Mouse (Mus musculus): ENCODE measurements around the gene Enah. TPM values are rescaled to one million over a fixed set of nuclear protein-coding genes. Genes with fewer than 3 reads are reported as not detected.

Gene Enah
- polyA plus RNA-seq (2016; fragmentation: Nextera tagmentation; extraction: Ambion mirVana), result 22.7 and 24.4 TPM in 2 replicates

DNA sequence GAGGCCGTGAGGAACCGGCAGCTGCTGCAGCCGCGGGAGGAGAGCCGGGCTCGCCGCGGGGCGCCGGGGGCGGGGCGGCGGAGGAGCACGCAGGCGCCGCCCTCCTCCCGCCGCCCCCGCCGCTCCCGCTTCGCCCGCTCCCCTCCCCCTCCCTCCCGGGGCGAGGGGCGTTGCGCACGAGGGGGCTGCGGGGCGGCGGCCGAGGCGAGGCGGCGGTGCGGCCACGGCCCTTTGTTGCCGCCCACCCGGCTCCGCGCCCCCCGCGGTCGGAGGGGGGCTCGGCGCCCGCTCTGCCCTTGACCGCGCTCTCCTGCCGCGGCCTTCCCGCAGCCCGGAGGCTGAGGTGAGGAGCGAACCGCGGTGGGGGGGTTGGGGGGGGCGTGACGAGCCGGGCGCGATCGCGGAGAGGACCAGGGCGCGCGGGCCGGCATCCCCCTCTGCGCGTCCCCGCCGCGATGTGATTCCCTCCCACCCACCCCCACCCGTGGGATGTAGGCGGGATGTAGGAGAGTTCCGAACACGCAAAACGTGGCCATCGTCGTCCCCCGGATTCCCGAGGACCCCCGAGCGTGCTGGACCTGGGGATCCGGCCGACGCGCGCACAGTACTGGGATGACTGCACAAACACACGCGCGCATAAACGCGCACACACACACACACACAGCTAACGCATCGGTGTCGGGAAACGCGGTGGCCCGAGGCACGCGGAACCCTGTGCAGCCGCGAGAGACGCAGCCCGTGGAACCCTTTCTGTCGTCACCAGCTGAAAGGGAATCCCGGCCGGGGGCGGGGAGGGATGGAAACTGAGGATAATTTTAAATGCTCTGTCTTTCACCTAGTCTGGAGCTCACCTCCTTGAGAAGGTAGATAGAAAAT, at the start of gene Enah:
TSS of gene Enah (minus strand) at position 65 of the 876 bp plus-strand sequence.
- Histone ChIP-seq H3K4me2 (peak within 1 kb of the TSS; percentile 76), H3K27ac (ENCODE audit: poor library complexity, severe bottlenecking) (peak within 1 kb of the TSS; percentile 97), H3K9ac (peak within 1 kb of the TSS; percentile 98), H3K4me1 (replicated peaks) (peaks cover 22% of the 10 kb centered on the region), H3K36me3 (peaks cover 5% of the 10 kb centered on the region), H3K4me3 (peak within 1 kb of the TSS; percentile 89), H3K9me3 (replicated peaks) (no peaks in the 10 kb centered on the region), H3K27me3 (replicated peaks) (no peaks in the 10 kb centered on the region)
- 3% methylated on average over 65 of the region's 109 CpGs for WGBS
- peak; percentile 81 for ATAC-seq (ENCODE audit: insufficient number of reproducible peaks, low FRiP score)

DNA sequence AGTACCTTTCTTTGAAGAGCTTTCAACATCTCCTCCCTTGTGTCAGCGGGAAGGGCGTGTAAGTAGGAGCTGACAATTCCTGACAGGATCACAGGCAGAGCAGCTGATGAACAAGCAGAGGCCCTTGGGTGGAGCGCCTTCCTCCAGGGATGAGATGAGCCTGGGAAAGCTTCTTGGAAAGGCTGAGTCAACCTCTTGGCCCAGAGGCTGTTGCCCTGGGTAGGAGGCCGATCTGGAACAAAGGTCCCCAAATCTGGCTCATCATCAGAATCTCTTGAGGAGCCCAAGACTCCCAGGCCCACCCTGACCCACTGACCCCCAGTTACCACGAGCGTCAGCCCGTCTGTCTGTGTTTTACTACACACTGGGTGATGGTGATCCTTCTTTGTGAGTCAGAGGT, 48.3 kb upstream of the Enah start:
- Histone ChIP-seq H3K9ac (no peak overlapping the region), H3K4me2 (no peak overlapping the region), H3K27me3 (replicated peaks) (no peaks in the 10 kb centered on the region), H3K9me3 (replicated peaks) (no peaks in the 10 kb centered on the region), H3K4me3 (no peak overlapping the region), H3K36me3 (no peaks in the 10 kb centered on the region), H3K4me1 (replicated peaks) (0 out of 2 replicates have a peak, but pooled peaks cover 6% of the 10 kb centered on the region), H3K27ac (ENCODE audit: poor library complexity, severe bottlenecking) (no peak overlapping the region)
- no peak for ATAC-seq (ENCODE audit: insufficient number of reproducible peaks, low FRiP score)
- WGBS, result 46% methylated on average over 7 of the region's 7 CpGs

DNA sequence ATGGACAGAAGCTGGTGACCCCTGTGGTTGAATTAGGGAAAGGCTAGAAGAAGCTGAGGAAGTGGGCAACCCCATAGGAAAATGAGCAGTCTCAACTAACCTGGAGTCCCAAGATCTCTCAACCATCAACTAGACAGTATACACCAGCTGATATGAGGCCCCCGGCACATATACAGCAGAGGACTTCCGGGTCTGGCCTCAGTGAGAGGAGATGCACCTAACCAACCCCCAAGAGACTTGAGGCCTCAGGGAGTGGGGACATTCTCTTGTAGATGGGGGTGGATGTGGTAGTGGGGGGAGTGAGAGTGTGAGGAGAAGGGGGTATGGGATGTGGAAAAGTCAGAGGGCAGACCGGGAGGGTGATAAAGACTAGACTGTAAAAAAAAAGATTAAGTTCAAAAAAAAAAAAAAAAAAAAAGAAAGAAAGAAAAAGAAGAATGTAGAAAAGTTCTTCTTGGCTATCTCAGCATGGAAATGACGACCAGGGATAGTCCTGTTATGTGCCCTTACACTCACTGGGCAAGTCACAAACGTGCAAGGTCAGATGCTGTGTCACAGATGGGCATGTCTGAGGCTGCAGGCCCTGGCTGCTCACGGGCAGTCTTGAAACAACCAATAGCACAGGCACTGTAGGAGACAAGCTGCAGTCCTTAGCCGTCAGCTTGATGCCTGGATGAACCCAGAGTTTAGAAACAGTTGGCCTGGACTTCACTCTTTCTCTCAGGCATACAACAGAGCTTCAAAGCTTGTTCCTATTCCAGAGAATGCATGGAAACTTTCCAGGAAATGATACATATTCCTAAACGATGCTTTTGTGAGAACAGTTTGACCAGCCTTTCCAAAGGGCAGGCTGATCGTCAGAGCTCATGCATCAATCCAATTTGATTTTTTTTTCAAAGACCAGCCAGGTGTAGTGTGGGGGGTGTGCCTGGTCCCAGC, 47.0 kb upstream of the Enah start:
- ATAC-seq (ENCODE audit: insufficient number of reproducible peaks, low FRiP score), result no peak
- Histone ChIP-seq H3K36me3 (no peaks in the 10 kb centered on the region), H3K4me3 (no peak overlapping the region), H3K27me3 (replicated peaks) (no peaks in the 10 kb centered on the region), H3K4me1 (replicated peaks) (0 out of 2 replicates have a peak, but pooled peaks cover 6% of the 10 kb centered on the region), H3K4me2 (no peak overlapping the region), H3K9ac (no peak overlapping the region), H3K27ac (ENCODE audit: poor library complexity, severe bottlenecking) (no peak overlapping the region), H3K9me3 (replicated peaks) (no peaks in the 10 kb centered on the region)
- WGBS, result 60% methylated on average over 9 of the region's 9 CpGs

DNA sequence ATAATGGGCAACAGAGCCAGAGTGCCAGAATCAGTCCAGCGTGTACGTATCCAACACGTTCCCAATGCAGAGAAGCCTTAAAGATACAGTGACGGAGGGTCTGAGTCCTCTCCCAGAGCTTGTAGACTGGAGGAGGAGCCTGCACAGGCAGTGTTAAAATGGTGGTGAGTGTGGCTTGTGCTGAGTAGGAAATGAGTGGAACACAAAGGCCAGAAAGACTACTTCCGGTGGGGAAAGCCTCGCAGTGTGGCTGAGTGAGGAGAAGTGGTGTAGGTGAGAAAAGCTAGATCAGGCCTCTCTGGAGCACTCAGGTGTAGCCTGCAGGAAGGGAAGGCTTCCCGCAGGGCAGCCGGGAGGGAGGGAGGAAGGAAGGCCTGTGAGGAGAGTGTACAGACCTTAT, 43.9 kb upstream of the Enah start:
- Histone ChIP-seq H3K27me3 (replicated peaks) (no peaks in the 10 kb centered on the region), H3K4me3 (no peak overlapping the region), H3K9ac (no peak overlapping the region), H3K4me1 (replicated peaks) (0 out of 2 replicates have a peak, but pooled peaks cover 10% of the 10 kb centered on the region), H3K27ac (ENCODE audit: poor library complexity, severe bottlenecking) (no peak overlapping the region), H3K36me3 (no peaks in the 10 kb centered on the region), H3K4me2 (no peak overlapping the region), H3K9me3 (replicated peaks) (no peaks in the 10 kb centered on the region)
- ATAC-seq (ENCODE audit: insufficient number of reproducible peaks, low FRiP score), result no peak
- WGBS, result 50% methylated on average over 8 of the region's 8 CpGs

DNA sequence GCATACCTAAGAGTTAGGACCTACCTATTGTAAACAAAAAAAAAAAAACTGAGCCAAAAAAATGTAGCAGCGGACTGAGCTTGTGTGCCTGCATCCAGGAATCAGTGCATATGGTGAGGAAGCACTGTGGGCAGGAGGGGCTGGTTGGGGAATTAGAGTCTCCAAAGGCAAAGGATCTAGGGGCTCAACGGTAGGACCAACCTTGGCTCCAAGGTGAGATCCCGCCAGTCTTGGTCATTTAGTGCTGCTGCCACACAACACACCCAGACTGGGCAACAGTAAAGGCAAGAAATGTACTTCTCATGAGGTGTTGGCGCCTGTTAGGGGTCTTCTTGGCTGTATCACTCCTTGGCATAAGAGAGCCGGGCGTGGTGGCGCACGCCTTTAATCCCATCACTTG, 43.0 kb upstream of the Enah start:
- Histone ChIP-seq H3K4me1 (replicated peaks) (peaks cover 7% of the 10 kb centered on the region; the same call in 1 of the 2 replicates), H3K9me3 (replicated peaks) (no peaks in the 10 kb centered on the region), H3K36me3 (no peaks in the 10 kb centered on the region), H3K4me2 (no peak overlapping the region), H3K4me3 (no peak overlapping the region), H3K27ac (ENCODE audit: poor library complexity, severe bottlenecking) (no peak overlapping the region), H3K9ac (no peak overlapping the region), H3K27me3 (replicated peaks) (no peaks in the 10 kb centered on the region)
- 93% methylated on average over 8 of the region's 8 CpGs for WGBS
- no peak for ATAC-seq (ENCODE audit: insufficient number of reproducible peaks, low FRiP score)

DNA sequence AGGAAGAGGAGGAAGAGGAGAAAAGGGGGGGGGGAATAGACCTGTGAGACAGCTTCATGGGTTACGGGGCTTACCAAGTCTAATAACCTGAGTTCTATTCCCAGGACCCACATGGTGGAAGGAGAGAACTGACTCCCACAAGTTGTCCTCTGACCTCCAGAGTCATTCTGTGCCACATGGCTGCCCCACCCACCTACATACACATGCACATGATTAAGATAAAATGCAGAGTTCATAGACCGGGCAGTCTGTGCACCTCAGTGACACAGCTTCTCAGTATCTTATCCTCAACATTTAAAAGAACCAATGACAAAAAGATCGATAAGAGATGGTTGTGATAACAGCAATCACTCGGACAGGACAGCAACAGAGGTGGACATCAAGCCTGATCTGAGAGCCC, 41.4 kb upstream of the Enah start:
- no peak for ATAC-seq (ENCODE audit: insufficient number of reproducible peaks, low FRiP score)
- Histone ChIP-seq H3K4me2 (no peak overlapping the region), H3K36me3 (no peaks in the 10 kb centered on the region), H3K9ac (no peak overlapping the region), H3K27me3 (replicated peaks) (no peaks in the 10 kb centered on the region), H3K27ac (ENCODE audit: poor library complexity, severe bottlenecking) (no peak overlapping the region), H3K4me3 (no peak overlapping the region), H3K9me3 (replicated peaks) (no peaks in the 10 kb centered on the region), H3K4me1 (replicated peaks) (peaks cover 14% of the 10 kb centered on the region; the same call in 1 of the 2 replicates)
- WGBS, result 65% methylated on average over 4 of the region's 4 CpGs

DNA sequence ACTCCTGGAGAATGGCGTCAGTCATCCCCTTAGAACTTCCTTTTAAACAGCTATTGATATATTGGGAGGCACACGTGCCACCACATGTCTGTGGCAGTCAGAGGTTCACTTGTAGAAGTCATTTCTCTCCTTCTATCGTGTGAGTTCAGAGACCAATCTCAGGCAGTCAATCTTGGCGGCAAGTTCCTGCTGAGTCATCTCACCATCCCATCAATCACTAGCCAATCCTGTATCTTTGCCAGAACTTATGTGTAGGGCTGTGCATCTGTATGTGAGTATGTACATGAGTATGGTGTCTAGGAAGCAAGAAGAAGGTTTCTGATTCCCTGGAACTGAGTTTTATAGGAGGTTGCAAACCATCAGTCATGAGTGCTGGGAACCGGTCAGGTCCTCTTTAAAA, 40.0 kb upstream of the Enah start:
- 79% methylated on average over 5 of the region's 5 CpGs for WGBS
- H3K9ac ChIP-seq, result no peak overlapping the region
- H3K9me3 ChIP-seq (replicated peaks), result no peaks in the 10 kb centered on the region
- H3K27ac ChIP-seq (ENCODE audit: poor library complexity, severe bottlenecking), result no peak overlapping the region
- no peak for ATAC-seq (ENCODE audit: insufficient number of reproducible peaks, low FRiP score)
- peaks cover 24% of the 10 kb centered on the region for H3K4me1 ChIP-seq (replicated peaks)
- no peak overlapping the region for H3K4me3 ChIP-seq
- H3K36me3 ChIP-seq, result no peaks in the 10 kb centered on the region
- H3K27me3 ChIP-seq (replicated peaks), result no peaks in the 10 kb centered on the region
- H3K4me2 ChIP-seq, result no peak overlapping the region

DNA sequence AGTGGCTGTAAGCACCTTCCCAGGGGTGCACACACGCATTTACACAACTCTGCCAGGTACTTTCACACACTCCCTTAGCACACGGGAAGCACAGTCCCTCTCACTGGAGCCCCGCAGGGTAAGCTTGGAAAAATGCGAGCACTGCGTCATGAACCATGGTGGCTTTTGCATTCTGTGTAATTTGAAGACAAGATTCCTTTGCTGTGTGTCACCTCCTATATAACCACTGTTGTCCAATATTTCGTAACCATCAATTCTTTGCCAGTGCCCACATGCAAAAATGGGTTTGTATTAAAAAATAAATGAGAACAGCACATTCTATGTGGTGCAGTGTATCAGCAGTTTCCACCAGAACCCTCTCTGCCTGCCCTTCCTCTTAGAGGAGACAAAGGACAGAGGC, 38.2 kb upstream of the Enah start:
- no peak overlapping the region for H3K4me2 ChIP-seq
- no peak for ATAC-seq (ENCODE audit: insufficient number of reproducible peaks, low FRiP score)
- no peaks in the 10 kb centered on the region for H3K27me3 ChIP-seq (replicated peaks)
- H3K4me3 ChIP-seq, result no peak overlapping the region
- H3K4me1 ChIP-seq (replicated peaks), result peaks cover 24% of the 10 kb centered on the region
- H3K9ac ChIP-seq, result no peak overlapping the region
- H3K9me3 ChIP-seq (replicated peaks), result no peaks in the 10 kb centered on the region
- 75% methylated on average over 6 of the region's 6 CpGs for WGBS
- H3K27ac ChIP-seq (ENCODE audit: poor library complexity, severe bottlenecking), result no peak overlapping the region
- H3K36me3 ChIP-seq, result no peaks in the 10 kb centered on the region

DNA sequence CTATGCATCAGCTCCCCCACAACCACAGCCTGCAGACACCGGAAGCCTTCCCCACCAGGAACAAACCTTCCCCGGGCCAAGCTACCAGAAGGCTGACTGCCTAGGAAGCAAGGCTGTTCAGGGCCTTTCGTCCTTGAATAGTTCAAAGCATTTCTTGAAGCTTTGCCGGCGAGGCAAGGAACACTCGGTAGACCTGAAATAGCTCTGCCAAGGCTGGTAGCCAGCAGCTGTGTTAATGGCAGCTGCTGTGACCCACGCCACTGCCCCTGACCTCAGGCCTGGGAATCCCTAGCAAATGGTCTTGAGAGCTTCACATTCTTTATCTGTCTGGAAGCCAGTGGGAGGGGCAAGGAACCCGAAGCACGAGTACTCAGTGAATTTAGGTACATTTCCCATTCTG, 35.3 kb upstream of the Enah start:
- Histone ChIP-seq H3K4me1 (replicated peaks) (peaks cover 20% of the 10 kb centered on the region), H3K36me3 (no peaks in the 10 kb centered on the region), H3K27ac (ENCODE audit: poor library complexity, severe bottlenecking) (no peak overlapping the region; the same call in 1 of the 2 replicates), H3K9me3 (replicated peaks) (no peaks in the 10 kb centered on the region), H3K4me2 (no peak overlapping the region), H3K27me3 (replicated peaks) (no peaks in the 10 kb centered on the region), H3K4me3 (no peak overlapping the region), H3K9ac (no peak overlapping the region)
- 20% methylated on average over 9 of the region's 9 CpGs for WGBS
- no peak for ATAC-seq (ENCODE audit: insufficient number of reproducible peaks, low FRiP score)

DNA sequence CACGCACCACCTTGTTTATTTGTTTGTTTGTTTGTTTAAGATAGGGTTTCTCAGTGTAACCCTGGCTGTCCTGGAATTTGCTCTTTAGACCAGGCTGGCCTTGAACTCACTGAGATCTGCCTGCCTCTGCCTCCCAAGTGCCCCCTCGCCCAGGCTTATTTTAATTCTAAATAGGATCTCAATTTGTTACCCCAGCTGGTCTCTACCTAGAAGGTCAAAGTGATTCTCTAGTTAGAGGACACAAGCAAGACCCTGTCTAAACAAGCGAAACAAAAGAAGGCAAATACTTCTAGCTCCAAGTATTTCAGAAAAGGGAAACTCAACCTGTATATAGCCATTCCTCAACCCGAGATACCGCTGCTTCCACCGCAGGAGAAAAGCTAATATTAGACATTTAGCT, 34.9 kb upstream of the Enah start:
- Histone ChIP-seq H3K9ac (no peak overlapping the region), H3K4me1 (replicated peaks) (peaks cover 20% of the 10 kb centered on the region), H3K27ac (ENCODE audit: poor library complexity, severe bottlenecking) (no peak overlapping the region), H3K36me3 (no peaks in the 10 kb centered on the region), H3K27me3 (replicated peaks) (no peaks in the 10 kb centered on the region), H3K9me3 (replicated peaks) (no peaks in the 10 kb centered on the region), H3K4me3 (no peak overlapping the region), H3K4me2 (no peak overlapping the region)
- ATAC-seq (ENCODE audit: insufficient number of reproducible peaks, low FRiP score), result no peak
- 68% methylated on average over 6 of the region's 6 CpGs for WGBS

DNA sequence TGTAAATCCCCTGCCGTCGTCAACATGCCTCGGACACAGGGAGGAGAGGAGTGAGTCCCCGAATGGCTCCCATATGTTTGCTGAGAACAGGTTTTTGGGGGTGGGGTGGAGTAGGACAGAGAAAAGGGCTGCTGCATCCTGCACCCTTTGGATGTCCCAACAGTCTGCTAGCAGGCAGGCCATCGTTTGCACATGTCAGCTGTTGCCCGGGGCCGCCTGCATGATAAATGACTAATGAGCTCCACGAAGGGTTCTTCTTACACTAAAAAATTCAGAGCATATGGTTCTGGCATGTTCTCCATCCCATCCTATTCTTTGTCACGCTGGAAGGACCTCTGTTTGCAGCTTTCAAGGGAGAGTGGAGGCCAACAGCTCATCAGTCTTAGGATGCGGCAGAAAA, 33.2 kb upstream of the Enah start:
- H3K27ac ChIP-seq (ENCODE audit: poor library complexity, severe bottlenecking), result no peak overlapping the region
- H3K4me3 ChIP-seq, result no peak overlapping the region
- H3K36me3 ChIP-seq, result no peaks in the 10 kb centered on the region
- peaks cover 20% of the 10 kb centered on the region for H3K4me1 ChIP-seq (replicated peaks)
- no peaks in the 10 kb centered on the region for H3K27me3 ChIP-seq (replicated peaks)
- H3K9ac ChIP-seq, result no peak overlapping the region
- no peak overlapping the region for H3K4me2 ChIP-seq
- no peak for ATAC-seq (ENCODE audit: insufficient number of reproducible peaks, low FRiP score)
- H3K9me3 ChIP-seq (replicated peaks), result no peaks in the 10 kb centered on the region
- WGBS, result 68% methylated on average over 10 of the region's 10 CpGs

All from heart, embryonic 12.5 days (tissue).